Mouse (Mus musculus) heart, postnatal 10 days (tissue): ENCODE results near the gene Cd200r1. TPM values are rescaled to one million over a fixed set of nuclear protein-coding genes. Genes with fewer than 3 reads are reported as not detected.

ENCODE experiments used
- total RNA-seq, 2 experiments: library from RNA; stranded (reverse); gene quantifications; 2 replicates each; pipeline ENCODE4 v1.2.3; 2021

The Cd200r1 gene
- total RNA-seq, 2 experiments from 2014 or later: 0.20 to 0.50 TPM

Other genes with a start within 250 kb of the Cd200r1 start
- gene Boc, start 206.8 kb upstream of the Cd200r1 start, total RNA-seq: 1 to 10 TPM; 9.0 to 9.4 TPM
- gene Nepro, start 41.4 kb upstream of the Cd200r1 start, total RNA-seq: 1 to 10 TPM; 5.4 to 5.9 TPM
- 10 to 100 TPM; 13.3 to 13.8 TPM for gene Gtpbp8, start 19.4 kb upstream of the Cd200r1 start, total RNA-seq
- gene Cd200r4, start 46.0 kb downstream of the Cd200r1 start, total RNA-seq: not detected
- gene Cd200r2, start 101.4 kb downstream of the Cd200r1 start, total RNA-seq: not detected
- not detected for gene Cd200r3, start 177.9 kb downstream of the Cd200r1 start, total RNA-seq